Mouse (Mus musculus): ENCODE measurements around the gene Kcnh4.
"Not testable (repeated sequence)": the region's sequence is repeated elsewhere in the genome, so short reads cannot be mapped to it uniquely, and the experiment has no call there.

Gene Kcnh4

DNA sequence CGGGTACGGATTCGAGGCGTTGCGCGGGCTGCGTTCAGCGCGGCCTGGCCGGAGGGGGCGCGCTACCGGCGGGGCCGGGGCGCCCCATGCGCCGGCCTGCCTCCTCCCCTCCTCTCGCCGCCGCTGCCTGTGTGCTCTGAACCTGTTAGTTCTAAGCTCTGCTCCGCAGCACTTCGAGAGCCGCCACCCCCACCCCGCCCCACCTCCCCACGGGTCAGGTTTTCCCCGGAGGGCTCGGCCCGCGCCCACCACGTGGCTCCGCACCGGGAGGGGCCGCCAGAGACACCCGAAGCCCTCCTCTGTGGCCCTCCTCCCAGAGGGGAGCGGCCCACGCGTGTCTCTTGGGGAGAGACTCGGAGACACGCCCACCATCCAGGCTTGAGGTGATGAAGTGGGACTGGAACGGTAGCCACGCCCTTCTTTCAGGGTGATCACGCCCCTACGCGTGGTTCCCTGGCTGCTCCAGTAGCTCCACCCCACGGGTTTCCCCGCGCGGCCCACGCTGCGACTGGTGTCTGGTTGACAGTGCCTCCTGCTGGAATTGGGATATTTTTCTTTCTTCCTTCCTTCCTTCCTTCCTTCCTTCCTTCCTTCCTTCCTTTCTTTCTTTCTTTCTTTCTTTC lies at the start of gene Kcnh4:
Kcnh4 (minus strand) TSS at position 332 of the 623 bp plus-strand sequence.
- DNase-seq (ENCODE audit: low read depth, low spot score), result peak; percentile 88

DNA sequence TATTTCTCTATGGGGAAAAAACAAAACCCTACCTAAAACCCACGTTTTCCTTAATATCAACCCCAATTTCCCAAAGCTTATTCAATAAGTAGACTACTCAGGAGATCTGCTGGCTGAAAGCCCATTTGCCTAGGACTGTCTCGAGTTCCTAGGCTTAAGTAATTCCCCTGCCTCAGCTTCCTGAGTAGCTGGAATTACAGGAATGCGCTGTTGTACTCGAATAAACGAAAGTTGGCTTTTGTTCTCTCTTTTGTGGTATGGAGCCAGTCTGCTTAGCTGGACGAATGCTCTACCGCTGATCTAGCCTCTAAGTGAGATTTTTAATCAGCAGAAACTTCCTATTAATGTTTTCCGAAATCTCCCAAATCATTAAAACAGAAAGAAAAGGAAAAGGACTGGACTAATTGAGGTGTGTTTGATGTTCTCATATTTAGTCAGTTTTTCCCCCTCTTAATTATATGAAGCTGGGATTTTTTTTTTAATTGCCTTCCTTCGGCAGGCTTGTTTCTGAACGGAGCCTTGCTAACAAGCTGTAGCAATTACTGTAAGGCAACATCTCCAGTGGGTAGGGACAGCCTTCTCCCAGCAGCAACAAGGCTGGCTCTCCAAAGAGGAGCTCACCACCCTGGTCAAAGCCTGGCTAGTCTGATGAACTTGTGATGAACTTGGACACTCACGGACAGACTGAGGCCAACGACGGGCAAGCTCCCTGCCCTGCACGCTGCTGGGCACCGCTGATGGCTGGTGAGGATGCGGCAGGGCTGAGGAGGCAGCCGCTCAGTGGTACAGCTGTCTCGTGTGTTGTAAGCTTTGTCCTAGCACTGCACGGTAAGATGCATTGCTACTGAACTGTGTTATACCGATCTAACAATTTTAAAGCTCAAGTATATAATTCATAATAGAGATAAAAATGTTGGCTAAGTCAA lies 46.9 kb upstream of the Kcnh4 start:
- DNase-seq (ENCODE audit: low read depth, low spot score), result peak; percentile 67

DNA sequence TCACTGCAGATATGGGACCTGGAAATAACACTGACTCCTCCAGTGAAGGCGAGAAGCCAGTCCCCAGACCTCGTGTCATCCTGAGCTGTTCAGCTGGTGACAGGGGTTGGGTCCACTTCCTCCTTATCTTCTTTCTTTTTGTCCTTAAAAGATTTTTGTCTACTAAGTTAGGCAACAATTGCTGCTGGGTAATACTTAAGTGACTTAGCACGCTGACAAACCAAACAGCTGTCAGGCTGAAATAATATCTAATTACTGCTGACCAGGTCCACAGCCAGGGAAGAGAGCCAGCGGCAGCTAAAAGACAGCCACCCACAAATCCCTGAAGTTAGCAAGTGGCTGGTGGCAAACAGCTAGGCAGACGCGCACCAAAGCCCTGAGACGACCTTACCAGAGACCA lies 45.8 kb upstream of the Kcnh4 start:
- DNase-seq (ENCODE audit: low read depth, low spot score), result no peak

DNA sequence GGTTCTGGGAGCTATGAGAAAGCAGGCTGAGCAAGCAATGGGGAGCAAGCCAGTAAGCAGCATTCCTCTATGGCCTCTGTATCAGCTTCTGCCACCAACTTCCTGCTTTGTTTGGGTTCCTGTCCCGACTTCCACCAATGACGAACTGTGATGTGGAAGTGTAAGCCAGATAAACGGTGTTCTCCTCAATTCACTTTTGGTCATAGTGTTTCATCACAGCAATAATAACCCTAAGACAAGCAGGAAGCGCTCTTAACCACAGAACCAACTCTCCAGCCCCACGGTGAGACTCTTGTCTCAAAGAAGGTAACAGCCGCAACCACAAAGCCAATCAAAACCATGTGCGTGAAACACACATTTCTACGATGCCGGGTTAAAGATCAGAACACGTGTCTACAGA lies 44.7 kb upstream of the Kcnh4 start:
- DNase-seq (ENCODE audit: low read depth, low spot score), result no peak

DNA sequence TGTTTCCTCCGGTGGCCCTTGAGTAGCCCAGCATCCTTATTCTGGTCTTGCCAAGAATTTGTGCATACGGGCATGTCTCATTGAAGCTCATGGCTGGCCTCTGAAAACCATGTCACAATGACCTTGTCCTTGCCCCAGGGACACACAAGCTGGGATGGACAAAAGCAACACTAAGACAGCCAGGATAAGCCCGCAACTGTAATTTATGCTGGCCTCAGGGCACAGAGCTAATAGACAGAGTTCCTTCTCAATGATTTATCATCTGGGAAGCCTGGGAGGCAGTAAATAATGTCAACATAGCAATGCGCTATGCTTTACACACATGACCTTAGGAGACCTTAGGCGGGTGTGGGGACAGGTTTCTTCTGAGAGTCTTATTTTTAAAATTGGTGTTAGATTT lies 39.7 kb upstream of the Kcnh4 start:
- no peak for DNase-seq (ENCODE audit: low read depth, low spot score)

DNA sequence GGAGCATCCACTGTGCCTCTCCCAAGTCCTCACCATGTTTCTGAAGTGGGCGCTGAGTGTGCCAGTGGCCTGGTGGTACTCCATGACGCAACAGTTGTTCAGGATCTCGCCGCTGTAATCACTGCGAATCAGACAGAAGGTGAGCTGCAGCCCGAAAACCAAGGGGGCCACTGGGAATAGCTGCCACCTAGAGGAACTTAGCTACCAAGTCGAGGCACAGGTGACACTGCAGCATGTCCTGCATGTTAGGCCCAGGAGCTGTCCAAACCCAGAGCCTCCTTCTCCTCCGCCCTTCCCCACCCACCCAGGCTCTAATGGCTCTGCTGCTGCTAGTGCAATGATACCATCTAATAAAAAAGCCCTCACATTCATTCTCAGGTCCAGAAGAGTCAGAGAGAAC lies 36.8 kb upstream of the Kcnh4 start:
- peak; percentile 51 for DNase-seq (ENCODE audit: low read depth, low spot score)

DNA sequence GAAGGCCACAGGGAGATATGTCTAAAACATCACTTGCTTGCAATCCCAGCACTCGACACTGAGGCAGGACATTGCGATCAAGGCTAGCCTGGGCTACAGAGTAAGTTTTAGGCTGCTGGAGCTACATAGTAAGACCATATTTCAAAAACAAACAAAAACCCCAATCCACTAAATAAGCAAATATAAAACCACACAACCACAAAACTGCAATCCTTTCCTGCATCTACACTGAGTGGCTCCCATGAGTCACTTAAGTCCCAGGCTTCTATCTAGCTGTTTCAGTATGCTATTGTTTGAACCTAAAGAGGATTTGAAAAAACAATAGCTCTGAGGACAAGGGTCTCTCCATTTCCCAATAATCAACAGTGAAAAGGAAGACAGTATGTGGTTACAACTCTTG lies 35.6 kb upstream of the Kcnh4 start:
- no peak for DNase-seq (ENCODE audit: low read depth, low spot score)

DNA sequence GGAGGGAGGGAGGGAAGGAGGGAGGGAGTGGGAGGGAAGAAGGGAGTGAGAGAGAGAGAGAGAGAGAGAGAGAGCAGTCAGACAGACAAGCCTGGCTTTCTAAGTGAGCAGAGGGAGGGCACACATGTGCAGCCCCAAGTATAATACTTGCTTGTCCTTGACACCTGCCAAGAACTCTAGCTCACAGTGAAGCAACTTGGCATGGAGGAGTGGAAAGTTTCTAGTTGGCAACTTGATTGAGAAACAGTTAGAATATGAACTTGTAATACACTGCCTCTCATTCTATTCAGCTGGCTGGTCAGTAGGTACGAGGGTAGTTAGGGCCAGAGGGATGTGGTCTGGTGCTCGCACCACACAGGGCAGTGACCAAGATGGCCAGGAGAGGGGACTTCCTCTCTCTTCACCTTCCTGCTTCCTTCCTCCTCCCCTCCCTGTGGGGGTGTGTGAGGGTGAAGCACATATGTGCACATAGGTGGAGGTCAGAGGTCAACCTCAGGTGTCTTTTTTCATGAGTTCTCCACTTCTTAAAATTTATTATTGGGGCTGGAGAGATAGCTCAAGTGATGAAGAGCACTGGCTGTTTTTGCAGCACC lies 31.8 kb upstream of the Kcnh4 start:
- no peak for DNase-seq (ENCODE audit: low read depth, low spot score)

DNA sequence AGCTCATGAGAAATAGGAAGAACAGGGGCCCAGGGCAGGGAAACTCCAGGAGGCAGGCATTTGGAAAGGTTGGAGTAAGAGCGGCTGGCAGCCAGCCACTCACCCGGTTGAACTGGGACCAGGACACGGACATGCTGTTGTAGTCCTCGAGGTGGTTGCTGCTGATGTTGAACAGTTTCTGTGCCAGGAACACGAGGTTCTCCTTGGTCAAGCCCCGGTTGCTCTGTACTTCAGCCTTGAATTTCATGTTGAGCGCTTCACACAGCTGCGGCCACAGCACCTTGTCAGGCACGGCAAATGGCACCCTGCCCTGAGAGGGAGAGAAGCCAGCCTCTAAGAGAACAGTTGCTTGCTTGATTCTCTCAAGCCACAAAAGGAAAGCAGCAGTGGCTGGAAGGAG lies 30.9 kb upstream of the Kcnh4 start:
- not testable (repeated sequence) for DNase-seq (ENCODE audit: low read depth, low spot score)

DNA sequence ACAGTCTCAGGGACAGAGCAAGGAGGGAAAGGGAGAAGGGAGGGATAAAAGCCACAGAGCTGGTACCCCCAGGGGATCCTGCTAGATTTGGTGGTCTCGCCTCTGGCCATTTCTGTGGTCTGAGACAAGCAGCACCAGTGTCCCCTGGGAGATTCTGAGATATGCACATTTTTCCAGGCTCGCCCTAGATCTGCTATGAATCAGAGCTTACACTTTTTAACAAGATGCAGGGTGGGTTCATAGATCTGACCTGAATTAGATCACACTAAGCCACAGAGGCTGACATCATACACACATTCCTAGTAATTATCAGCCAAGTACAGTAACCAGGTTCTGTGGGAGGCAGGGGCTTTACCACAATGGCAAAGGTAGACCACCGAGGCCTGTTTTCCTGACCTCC lies 30.0 kb upstream of the Kcnh4 start:
- DNase-seq (ENCODE audit: low read depth, low spot score), result no peak

DNA sequence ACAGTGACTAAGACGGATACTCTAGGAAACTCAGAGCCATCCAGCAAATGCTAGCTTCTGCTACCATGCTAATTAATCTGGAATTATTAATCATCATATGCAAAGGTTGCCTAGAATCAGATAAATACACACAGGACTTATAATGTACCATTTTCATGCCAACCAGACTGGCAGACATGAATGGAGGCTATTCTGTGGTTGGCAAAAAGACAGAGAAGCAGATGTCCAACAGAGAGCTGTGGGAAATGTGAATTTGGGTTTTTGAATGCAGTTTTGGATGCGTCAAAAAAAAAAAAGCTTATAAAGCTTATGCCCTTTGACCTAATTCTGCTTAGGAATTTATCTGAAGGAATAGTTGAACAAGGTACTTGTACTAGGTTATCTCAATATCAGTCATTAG lies 26.0 kb upstream of the Kcnh4 start:
- no peak for DNase-seq (ENCODE audit: low read depth, low spot score)

DNA sequence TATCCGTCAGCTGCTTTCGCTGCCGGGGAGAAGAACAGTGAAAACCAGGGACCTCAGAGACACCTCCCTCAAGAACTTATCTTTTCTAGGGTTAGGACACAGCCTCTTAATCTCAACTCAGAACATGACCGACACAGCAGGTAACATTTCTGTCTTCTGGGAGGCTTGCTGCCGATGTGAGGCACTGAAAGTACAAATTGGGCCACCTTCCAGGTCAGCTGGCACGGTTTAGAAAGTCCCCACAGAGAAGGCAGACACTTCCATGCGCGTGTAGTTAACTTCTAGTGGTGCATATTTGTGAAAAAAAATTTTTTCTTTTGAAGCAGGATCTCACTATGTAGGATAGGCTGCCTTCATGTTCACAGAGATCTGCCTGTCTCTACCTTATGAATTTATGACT lies 24.5 kb upstream of the Kcnh4 start:
- DNase-seq (ENCODE audit: low read depth, low spot score), result no peak

DNA sequence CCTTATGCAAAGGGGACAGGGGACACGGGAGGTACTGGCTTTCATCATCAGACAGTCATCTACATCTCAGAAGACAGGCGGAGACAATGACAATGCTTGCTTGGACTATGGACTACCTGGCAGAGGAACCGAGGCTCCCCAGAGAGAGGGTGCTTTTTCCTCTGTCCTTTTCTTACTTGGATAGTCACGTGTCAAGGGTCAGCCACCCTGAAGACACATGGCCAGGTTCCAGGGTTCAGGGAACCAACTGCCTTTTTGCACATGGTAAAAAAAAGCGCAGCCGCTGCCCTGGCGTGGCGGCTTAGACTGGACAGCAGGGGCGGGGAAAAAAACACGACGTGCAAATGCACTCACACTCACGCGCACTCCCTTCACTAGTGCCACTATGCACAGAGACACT lies 22.8 kb upstream of the Kcnh4 start:
- no peak for DNase-seq (ENCODE audit: low read depth, low spot score)

DNA sequence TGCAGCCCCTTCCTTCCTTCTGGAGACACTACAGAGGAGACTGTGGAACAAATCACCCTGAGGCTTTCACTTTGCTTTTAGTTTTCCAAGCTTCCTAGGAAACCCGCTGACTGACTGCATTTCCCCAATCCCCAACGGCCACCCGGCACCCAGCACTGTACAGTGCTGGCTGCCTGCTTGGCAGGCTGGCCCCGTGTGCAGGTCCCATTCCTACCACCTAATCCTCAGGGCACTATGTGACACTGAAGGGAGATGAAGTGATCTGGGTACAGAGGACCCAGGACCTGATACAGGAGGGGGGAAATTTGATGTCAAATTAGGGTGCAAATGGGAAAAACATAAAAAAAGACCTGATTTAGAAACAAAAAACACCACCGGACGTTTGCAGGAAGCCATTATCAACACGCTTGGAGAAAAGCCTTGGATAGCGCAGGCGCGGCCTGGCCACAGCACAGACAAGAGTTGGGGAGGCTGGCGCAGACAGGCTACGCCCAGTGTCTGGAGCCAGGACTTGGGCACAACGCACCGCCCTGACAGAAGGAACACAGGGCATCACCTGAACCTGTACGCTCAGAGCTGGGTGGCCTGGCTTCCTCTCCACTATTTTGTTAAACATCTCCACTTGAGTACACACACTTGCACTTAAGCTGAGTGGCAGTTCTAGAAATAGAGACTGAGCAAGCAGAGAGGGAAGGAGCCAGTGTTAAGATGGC lies 22.2 kb upstream of the Kcnh4 start:
- DNase-seq (ENCODE audit: low read depth, low spot score), result peak; percentile 82

DNA sequence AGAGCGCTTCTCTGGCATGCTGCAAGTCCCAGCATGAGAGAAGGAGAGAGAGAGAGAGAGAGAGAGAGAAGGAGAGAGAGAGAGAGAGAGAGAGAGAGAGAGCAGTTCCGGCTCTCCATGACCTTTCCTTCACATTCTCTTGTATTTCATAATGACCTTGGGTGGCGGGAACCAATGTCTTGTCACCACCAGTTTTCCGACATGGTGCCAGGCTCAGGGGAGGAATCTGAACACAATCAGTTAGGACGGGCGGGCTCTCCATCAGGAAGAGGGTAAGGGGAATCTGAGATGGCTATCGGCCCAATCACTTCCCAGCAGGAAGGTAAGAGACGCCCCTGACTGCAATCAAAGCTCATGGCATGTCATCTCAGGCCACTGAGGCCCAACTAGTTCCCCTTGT lies 20.5 kb upstream of the Kcnh4 start:
- no peak for DNase-seq (ENCODE audit: low read depth, low spot score)

DNA sequence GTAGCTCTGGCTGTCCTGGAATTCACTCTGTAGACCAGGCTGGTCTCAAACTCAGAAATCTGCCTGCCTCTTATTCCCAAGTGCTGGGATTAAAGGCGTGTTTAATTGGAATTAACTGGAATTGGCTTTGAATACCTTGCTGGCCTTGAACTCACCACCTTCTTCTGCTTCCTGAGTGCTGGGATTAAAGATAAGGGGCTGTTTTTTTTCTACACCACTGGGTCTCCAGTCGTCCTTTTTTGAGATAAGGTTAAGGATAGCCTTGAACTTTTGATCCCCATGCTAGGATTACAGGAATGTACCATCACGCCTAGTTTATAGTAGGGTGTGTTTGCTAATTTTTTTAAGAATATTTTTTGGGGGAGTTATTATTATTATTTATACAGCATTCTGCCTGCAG lies 18.3 kb upstream of the Kcnh4 start:
- no peak for DNase-seq (ENCODE audit: low read depth, low spot score)

DNA sequence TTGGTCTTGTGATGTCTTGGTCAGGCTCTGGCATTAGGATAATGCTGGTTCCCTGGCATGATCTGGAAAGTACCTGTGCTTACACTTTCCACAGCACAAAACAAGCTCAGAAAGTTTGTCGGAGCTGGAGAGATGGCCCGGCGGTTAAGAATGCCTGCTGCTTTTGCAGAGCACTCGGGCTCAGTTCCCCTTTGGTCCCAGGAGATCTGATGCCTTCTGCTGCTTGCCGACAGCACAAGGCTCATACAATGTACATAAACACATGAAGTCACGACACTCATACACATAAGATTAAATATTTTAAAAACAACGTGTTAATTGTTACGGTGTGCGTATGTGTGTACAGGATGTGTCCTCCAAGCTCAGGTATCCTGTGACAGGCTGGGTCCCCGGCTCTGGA lies 16.2 kb upstream of the Kcnh4 start:
- no peak for DNase-seq (ENCODE audit: low read depth, low spot score)

DNA sequence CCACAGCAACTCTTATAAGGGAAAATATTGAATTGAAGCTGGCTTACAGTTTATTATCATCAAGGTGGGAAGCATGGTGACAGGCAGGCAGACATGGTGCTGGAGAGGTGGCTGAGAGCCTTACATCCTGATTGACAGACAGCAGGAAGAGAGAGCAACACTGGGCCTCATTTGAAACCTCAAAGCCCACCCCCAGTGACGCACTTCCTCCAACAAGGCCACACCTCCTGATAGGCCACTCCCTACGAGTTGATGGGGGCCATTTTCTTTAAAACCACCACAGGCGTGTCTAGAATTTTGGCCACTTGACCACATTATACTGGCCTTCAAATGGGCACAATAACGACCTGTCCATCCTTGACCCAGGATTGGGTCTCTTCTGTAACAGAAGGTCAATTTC lies 14.5 kb upstream of the Kcnh4 start:
- peak; percentile 80 for DNase-seq (ENCODE audit: low read depth, low spot score)

DNA sequence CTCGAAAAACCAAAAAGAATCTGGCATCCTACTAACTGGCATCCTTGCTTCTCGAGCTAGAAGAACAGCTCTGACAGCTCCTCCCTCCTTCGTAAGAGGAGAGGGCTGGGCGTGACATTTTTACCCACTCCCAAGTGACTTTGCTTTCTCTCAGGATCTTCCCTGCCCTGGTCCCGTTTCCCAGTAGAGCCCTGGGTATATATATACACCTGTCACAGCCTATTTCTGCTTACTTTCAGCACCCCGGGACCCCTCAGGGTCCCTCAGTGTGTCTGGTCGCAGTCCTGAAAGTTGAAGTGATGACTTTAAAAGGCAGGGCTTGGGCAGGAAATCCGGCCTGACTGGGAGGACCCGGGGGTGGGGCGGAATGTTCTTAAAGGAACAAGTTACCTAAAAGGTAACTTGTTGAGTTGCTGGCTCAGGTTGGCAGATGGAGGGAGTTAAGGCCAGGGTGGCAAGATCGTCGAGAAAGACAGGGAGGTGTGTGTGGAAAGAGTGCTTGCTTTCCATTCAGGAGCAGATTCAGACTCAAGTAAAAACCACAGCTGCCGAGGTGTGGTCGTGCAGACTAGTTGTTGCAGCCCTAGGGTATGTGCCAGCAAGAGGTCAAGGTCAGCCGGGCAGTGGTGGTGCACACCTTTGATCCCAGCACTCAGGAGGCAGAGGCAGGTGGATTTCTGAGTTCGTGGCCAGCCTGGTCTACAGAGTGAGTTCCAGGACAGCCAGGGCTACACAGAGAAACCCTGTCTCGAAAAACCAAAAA lies 11.1 kb upstream of the Kcnh4 start, which contains the start of gene Ghdc:
Ghdc (minus strand) TSS at position 312 of the 763 bp plus-strand sequence.
- DNase-seq (ENCODE audit: low read depth, low spot score), result peak; percentile 72

DNA sequence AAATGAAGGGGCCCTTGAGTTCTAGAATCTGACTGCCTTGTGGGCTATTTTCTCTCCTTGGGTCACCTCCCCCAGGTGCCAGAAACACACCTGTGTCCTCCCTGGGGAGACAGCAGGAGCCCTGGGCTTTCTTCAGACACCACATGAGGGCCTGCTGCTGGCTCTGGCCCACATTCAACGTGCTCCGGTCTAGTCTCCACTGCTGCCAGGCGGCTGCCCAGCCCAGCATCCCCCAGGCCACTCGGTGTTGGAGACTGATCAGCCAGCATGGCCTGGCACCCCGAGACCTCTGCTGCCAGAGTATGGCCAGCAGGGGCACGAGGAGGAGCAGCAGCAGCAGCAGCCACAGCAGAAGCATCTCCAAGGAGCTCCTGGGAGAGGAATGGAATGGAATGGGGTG lies 10.2 kb upstream of the Kcnh4 start:
- no peak for DNase-seq (ENCODE audit: low read depth, low spot score)

DNA sequence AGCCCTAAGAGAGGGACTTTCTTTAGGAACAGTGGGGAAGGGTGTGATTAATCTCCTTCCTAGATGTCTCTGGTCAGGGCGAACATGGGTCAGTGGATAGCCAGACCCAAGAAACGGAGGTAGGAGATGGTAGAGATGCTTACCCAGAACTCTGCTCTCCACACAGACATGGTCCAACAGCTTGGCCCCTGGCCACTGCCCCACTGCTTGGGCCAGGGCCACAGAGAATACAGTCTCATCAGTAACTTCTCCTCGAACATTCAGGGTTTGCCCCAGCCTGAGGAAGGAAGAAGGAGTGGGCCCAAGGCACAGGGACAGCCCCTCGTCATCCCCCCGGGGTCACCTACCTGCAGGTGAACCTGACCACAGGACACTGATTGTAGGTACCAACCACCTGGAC lies 8.1 kb upstream of the Kcnh4 start:
- no peak for DNase-seq (ENCODE audit: low read depth, low spot score)

Data from ZHBTc4 (cell line).